Mouse (Mus musculus): ENCODE data around the gene Kcnd2. TPM values are rescaled to one million over a fixed set of nuclear protein-coding genes. Genes with fewer than 3 reads are reported as not detected.

Kcnd2 gene
- polyA plus RNA-seq, 1 experiment from 2014 or later: 1.2 TPM

GRCm38 (mm10) chr6:21767787-21768221, 552.5 kb downstream of the Kcnd2 start:
- Histone ChIP-seq H3K4me3 (ENCODE audit: low read depth, low read length) (no peak overlapping the region), H3K9me3 (ENCODE audit: control insufficient read depth, low read length) (no peaks in the 10 kb centered on the region), H3K27me3 (ENCODE audit: control insufficient read depth, insufficient read depth, low read length) (no peaks in the 10 kb centered on the region), H3K4me1 (ENCODE audit: control insufficient read depth, insufficient read depth, low read length) (no peaks in the 10 kb centered on the region), H3K4me2 (no peak overlapping the region), H3K27ac (ENCODE audit: low read depth, low read length) (no peak overlapping the region), H3K9ac (ENCODE audit: low read length) (no peak overlapping the region), H3K36me3 (ENCODE audit: control insufficient read depth, insufficient read depth, low read length) (no peaks in the 10 kb centered on the region)
- ATAC-seq (ENCODE audit: low FRiP score) (no peak), DNase-seq (ENCODE audit: low spot score, missing footprints) (no peak)
- WGBS: 92% methylated on average over 12 of the region's 12 CpGs

- no peak overlapping the region for H3K4me3 ChIP-seq (ENCODE audit: low read depth, low read length)
- H3K9me3 ChIP-seq (ENCODE audit: control insufficient read depth, low read length): no peaks in the 10 kb centered on the region
- no peak overlapping the region for H3K4me2 ChIP-seq
- no peaks in the 10 kb centered on the region for H3K4me1 ChIP-seq (ENCODE audit: control insufficient read depth, insufficient read depth, low read length)
- H3K9ac ChIP-seq (ENCODE audit: low read length): no peak overlapping the region
- H3K27ac ChIP-seq (ENCODE audit: low read depth, low read length): no peak overlapping the region
- no peaks in the 10 kb centered on the region for H3K36me3 ChIP-seq (ENCODE audit: control insufficient read depth, insufficient read depth, low read length)
- WGBS: 95% methylated on average over 9 of the region's 9 CpGs
- H3K27me3 ChIP-seq (ENCODE audit: control insufficient read depth, insufficient read depth, low read length): no peaks in the 10 kb centered on the region
- no peak for ATAC-seq (ENCODE audit: low FRiP score)
- no peak for DNase-seq (ENCODE audit: low spot score, missing footprints)
These were observed 553.6 kb downstream of the Kcnd2 start for GRCm38 (mm10) chr6:21768745-21769446.

DNA sequence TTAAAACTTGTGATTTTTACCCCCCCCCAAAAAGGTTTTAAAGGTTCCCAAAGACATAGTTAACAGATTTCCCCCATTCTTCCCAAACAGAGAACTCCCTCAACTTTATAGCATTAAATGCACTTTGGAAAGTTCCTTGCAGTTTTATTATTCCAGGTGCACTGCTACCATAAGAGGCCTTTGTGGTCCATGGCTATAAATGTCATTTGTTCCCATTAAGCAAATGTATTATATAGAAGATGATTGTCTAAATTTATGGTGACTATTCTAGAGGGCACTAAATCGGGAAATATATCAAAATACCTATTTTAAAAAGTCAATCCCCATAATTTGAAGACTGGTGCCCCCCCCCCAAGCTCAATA, 554.1 kb downstream of the Kcnd2 start:
- H3K4me3 ChIP-seq (ENCODE audit: low read depth, low read length): no peak overlapping the region
- H3K4me1 ChIP-seq (ENCODE audit: control insufficient read depth, insufficient read depth, low read length): no peaks in the 10 kb centered on the region
- no peak overlapping the region for H3K27ac ChIP-seq (ENCODE audit: low read depth, low read length)
- no peak overlapping the region for H3K9ac ChIP-seq (ENCODE audit: low read length)
- 95% methylated on average over 1 of the region's 1 CpGs for WGBS
- no peak overlapping the region for H3K4me2 ChIP-seq
- H3K9me3 ChIP-seq (ENCODE audit: control insufficient read depth, low read length): no peaks in the 10 kb centered on the region
- no peaks in the 10 kb centered on the region for H3K36me3 ChIP-seq (ENCODE audit: control insufficient read depth, insufficient read depth, low read length)
- H3K27me3 ChIP-seq (ENCODE audit: control insufficient read depth, insufficient read depth, low read length): no peaks in the 10 kb centered on the region
- DNase-seq (ENCODE audit: low spot score, missing footprints) (no peak), ATAC-seq (ENCODE audit: low FRiP score) (no peak)

GRCm38 (mm10) chr6:21774213-21774916, 559.1 kb downstream of the Kcnd2 start:
- no peak for DNase-seq (ENCODE audit: low spot score, missing footprints)
- no peak overlapping the region for H3K9ac ChIP-seq (ENCODE audit: low read length)

More at GRCm38 (mm10) chr6:21774213-21774916, 559.1 kb downstream of the Kcnd2 start:
- no peak overlapping the region for H3K4me2 ChIP-seq
- 90% methylated on average over 7 of the region's 7 CpGs for WGBS
- H3K27me3 ChIP-seq (ENCODE audit: control insufficient read depth, insufficient read depth, low read length): no peaks in the 10 kb centered on the region
- H3K9me3 ChIP-seq (ENCODE audit: control insufficient read depth, low read length): no peaks in the 10 kb centered on the region
- no peak overlapping the region for H3K27ac ChIP-seq (ENCODE audit: low read depth, low read length)
- H3K4me1 ChIP-seq (ENCODE audit: control insufficient read depth, insufficient read depth, low read length): no peaks in the 10 kb centered on the region
- no peak for ATAC-seq (ENCODE audit: low FRiP score)
- no peak overlapping the region for H3K4me3 ChIP-seq (ENCODE audit: low read depth, low read length)
- H3K36me3 ChIP-seq (ENCODE audit: control insufficient read depth, insufficient read depth, low read length): no peaks in the 10 kb centered on the region
